Mouse (Mus musculus) brain, embryonic 18.5 days (tissue): ENCODE measurements around the gene Rab1b.

Experiments
- DNase-seq: peaks from one replicate; pipeline ENCODE4 v3.0.0-alpha.2; 2012; ENCODE audit warnings: low read depth, low spot score

Gene Rab1b

DNA sequence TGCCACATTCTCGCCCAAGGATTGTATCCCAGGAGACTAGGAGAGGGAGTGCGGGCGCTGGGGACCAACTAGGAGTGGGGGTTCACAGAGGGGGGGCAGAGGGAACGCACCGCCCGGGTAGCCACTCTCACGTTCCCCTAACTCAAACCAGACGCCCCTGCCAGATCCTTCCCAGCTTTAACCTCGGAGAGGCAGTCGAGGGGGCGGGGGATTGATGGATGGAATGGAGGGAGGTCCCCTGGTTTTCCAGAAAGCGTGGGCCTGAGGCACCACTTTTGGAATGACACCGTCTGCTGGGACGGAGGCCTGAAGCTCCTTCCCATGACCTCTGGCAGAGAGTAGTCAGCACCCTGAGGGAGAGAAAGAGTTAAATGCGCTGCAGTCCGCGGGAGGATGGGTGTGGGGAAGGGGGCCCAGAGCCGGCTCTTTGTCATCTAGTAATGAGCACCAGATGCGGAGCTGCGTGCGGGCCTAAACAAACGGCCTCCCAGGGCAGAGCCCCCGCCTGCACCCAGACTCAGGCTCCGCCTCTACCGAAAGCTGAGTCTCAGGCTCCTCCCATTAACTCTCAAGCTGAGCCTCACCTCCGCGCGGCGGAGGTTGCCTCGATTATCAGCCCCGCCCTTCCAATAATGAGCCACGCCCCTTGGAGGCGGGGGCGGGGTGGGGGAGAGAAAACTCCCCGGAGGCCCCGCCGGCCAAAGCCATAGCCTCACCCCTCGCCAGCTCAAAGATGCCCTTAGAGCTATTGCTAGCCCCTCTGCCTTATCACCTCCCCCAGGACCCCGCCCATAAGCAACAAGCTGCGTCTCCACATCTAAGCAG, 35.1 kb downstream of the Rab1b start:
- no peak for DNase-seq

DNA sequence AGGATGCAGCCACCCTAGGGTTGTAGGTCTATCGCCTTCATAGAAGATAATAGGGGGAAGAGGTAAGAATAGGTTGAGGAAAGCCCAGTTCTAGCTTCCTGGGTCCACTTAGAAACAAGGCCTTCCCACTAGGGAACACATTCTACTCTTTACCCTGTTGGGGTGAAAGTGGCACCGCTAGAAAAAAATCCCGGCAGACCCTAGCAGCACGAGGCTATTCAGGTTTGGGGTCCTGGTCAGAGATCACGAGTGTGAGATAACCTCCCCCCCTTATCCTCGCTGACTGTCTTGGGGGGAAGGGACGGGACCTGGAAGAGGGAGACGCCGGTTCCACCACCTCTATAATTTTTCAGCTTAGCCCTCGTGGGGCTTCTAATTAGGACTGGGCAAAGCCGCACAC, 35.8 kb downstream of the Rab1b start:
- DNase-seq: no peak

DNA sequence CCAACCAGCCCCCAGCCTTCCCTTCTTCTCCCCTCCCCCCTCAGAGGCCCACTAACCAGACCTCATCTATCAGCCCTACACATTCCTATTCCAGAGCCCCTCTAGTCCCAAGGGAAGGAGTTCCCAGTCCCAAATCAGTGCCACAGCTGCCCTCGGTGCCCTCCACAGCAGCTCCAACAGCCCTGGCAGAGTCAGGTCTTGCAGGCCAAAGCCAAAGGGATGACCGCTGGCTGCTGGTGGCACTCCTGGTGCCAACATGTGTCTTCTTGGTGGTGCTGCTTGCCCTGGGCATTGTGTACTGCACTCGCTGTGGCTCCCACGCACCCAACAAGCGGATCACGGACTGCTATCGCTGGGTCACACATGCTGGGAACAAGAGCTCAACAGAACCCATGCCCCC, 36.9 kb downstream of the Rab1b start:
- DNase-seq: no peak

DNA sequence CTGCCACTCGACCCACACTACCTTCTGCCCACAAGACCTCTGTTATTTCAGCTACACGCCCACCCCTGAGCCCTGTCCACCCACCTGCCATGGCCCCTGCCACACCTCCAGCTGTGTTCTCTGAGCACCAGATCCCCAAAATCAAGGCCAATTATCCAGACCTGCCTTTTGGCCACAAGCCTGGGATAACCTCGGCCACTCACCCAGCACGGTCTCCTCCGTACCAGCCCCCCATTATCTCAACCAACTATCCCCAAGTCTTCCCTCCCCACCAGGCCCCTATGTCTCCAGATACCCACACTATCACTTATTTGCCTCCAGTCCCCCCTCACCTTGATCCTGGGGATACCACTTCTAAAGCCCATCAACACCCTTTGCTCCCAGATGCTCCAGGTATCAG, 37.4 kb downstream of the Rab1b start:
- no peak for DNase-seq

DNA sequence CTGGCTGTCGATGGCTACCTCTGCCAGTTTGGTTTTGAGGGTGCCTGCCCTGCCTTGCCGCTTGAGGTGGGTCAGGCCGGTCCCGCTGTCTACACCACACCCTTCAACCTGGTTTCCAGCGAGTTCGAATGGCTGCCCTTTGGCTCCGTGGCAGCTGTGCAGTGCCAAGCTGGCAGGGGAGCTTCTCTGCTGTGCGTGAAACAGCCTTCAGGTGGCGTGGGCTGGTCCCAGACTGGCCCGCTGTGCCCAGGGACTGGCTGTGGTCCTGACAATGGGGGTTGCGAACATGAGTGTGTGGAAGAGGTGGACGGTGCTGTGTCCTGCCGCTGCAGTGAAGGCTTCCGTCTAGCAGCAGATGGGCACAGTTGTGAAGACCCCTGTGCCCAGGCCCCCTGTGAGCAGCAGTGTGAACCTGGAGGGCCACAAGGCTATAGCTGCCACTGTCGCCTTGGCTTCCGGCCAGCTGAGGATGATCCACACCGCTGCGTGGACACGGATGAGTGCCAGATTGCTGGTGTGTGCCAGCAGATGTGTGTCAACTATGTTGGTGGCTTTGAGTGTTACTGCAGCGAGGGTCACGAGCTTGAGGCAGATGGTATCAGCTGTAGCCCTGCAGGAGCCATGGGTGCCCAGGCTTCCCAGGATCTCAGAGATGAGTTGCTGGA, 38.2 kb downstream of the Rab1b start:
- DNase-seq: no peak

DNA sequence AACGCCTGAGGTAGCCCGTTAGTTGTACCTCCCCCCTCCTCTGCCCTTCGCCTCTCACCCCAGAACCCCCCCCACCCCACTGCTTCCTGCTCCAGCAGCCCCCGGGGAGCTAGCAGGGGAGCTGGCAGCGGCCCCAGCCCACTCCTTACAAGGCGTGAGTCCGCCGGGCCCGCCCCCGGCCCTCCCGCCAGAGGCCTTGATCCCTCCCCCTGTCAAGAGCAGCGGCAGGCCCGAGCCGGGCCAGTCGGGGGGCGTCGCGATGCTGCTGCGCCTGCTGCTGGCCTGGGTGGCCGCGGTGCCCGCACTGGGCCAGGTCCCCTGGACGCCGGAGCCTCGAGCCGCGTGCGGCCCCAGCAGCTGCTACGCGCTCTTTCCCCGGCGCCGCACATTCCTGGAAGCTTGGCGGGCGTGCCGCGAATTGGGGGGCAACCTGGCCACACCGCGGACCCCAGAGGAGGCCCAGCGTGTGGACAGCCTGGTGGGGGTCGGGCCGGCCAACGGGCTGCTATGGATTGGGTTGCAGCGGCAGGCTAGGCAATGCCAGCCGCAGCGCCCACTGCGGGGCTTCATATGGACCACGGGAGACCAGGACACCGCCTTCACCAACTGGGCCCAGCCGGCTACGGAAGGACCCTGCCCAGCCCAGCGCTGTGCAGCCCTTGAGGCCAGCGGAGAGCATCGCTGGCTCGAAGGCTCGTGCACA, 38.9 kb downstream of the Rab1b start, which contains the start of gene Cd248:
Gene Cd248 (plus strand): TSS at position 212 of the 703 bp plus-strand sequence.
- no peak for DNase-seq

DNA sequence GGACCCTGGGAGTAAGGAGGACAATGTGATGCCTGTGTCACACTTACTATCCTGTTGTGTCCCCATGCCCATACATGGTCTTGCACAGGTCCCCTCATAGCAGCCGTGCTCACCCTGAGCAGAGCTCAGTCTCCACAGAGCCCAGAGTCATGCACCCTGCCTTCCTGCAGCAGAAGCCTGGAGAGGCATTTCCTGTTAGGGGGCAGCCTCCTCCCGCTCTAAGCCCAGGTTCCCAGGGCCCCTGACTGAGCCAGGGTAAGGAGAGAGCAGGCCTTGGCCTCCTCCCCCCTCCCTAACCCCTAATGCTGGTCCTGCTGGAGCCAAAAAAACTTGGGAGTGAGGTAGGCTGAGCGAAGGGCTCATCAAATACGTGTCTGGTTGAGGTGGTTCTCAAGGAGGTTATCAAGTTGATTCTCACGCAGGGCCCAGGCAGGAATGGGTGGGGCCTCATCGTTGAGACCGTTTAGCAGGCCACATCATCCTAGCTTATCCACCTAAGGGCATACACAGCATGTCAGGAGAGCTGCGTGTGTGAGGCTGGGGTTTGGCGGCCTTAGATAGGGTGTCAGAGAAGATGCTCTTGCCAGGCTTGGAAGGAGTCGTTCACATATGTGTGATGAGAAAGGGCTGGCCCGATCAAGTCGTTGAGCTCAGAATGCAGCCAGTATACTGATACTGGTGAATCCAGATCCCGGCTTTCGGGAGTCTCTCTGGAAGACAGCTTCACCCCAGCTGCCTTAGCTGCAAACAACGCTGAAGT, 39.7 kb downstream of the Rab1b start:
- no peak for DNase-seq

DNA sequence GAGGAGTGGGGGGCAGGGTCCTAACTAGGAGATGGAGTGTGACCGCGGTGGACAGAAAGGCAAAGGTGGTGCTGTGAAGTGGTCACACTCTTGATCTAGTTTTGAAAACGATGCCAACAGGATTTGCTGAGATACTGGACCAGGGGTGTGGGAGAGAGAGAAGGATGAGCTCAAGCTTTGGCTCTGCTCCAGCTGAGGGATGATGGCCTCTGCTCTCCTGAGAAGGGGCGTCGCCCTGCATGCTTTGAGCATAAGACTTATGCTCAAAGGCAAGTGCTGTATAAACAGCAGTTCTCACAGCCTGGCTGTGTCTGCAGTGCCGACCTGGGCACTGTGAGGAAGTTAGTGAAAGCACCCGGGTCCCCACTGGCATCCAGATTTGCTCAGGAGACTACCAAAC, 41.8 kb downstream of the Rab1b start:
- DNase-seq: no peak

DNA sequence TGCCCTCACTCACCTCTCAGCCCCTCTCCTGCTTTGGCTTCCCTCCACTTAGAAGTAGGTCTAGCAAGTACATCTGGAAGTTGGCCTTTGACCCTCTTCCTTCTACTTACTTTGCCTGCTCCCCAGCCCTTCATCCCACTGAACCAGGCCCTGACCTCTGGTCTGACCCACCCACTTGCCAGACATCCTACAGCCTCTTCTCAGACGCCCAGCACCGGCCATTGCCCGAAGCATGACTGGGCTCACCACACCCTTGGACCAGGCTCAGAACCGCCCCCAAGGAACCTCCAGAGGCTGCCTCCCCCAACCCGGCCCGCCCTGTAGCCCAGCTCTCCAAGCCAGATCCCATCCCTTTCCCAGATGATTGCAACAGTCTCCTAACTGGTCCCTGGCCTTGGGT, 44.4 kb downstream of the Rab1b start:
- no peak for DNase-seq

DNA sequence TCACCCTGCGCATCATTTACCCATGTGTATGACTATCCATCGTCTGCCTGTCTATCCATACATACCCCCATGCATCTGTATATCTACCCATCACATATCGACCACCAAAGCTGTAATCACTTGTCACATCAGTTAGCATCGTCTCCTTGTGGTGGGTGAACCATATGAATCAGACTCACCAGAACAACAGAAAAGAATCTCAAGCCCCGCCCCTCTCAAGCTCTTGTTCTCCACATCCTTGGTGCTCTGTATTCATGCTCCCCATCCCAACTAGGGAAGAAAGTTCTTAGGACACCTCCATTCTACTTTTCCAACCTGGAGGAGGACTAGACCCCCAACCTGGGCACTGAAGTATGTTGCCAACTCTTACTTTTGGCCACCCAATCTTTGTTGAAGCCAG, 44.8 kb downstream of the Rab1b start:
- DNase-seq: no peak

DNA sequence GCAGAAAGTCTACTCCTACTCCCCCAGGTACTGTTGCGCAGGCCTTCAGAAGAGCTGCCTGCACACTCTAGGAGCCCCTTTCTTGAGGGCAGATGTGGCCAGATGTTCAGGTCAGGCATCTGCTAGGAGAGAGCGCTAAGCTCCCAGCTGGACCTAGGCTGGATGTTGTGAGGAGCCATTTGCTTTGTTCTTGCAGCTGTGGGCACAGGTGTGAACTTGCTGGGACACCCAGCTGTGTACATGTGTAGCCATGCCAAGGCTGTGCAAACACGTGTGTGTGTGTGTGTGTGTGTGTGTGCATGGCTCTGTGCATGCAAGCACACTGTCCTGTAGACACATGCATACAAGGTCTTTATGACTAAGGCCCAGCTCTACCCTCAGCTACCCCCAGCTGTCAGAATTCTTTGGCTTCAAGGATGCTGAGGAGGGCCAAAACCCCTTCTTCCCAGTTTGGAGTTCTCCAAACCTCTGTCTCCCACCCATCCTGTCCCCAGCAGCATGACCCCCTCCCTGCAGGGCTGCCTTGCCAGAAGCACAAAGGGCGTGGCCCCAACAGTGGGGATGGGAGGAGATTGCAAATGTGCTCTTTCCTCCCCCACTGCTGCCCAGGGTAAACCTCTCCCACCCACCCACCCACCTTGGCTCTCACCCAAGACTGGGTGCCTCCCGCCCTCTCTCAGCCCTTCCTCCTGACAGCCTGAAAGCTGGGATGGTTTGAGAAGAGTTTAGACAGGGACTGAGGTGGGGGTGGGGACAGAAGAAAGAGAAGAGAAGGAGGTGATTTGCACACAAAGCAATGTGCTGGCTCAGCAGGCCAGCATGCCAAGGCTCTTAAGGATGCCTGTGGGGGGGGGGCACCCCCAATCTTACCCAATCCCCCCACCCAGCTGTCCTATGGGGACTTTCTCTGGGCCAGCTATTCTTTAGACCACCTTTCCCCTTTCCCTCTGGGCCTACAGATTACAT, 46.2 kb downstream of the Rab1b start:
- DNase-seq: no peak

DNA sequence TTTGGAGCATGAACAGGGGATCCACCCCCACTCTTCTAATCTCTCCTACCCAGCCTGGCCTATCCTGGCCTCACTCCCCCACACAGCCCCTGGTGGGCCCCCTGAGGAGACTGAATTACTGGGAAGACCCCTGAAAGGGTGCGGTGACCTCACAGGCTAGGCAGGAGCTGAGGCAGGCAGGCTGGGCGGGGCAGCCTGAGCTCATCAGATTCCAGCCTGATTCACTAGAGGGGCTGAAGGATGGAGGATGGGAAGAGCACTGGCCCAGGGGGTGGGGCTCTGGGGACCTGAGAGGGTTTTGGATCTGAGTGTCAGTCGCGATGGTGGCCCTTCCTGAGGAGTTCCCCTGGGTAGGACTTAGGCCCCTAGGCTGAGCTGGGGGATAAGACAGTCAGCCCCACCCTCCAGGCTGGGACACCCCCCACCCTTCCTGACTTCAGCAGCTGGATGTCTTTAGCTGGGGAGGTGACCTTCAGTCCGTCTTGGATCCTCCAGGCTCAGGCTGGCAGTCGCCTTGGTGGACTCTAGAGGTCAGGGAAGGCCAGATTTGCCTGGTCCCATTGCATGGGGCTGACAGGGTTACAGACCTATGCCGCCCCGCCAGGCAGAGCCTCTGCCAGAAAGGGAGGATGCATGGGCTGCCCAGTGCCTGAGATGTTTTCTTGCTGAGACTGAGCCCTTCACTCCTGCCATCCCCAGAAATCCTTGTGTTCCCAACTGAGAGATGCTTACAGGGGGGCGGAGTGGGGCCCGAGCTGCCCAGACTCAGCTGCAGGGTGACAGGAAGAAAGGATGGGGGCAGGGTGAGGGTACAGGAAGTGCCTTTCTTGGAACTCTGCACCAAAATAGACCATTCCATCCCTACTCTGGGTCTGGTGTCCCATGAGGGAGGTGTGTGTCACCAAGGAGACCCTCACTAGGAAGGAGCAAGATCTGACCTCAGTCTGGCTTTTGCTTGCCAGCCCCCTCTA, 47.8 kb downstream of the Rab1b start:
- no peak for DNase-seq

DNA sequence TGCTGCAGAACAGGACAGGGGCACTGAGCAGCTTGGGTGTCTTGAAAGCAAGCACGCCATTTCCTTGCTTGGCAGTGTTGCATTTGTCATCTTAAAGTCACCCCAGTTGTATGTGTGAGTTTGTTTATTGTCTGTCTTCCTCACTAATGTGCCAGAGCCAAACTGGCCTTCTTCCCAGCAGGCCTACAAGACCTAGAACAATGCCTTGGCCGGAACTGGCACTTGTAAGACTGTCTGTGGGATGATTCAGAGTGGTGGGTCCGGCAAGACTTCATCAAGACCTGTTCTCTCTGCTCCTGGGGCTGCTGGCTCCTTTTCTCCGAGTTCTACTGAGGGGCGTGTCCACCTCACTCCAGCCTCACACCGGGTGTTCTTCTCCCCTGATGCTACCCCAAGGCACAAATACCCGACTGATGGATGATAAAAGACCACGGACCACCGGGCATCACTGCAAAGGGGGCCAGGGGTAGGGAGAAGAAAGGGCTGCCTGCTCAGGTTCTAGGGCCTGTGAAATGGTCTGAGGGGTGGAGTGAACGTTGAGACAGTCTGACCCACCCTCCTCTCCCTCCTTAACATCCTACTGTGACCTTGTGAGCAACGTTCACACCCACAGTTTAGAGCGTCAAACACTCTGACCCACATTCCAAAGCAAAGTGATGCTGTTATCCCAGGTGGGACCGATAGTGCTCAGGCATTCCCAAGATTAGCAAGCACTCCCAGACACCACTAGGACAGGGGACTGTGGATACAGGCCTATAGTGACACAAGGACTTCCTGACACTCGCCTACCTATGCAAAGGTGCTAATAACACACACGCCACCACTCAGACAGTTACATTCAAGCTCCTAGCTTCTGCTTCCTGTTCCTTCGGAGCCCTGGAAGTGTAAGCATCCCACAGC, 48.7 kb downstream of the Rab1b start:
- DNase-seq: no peak

DNA sequence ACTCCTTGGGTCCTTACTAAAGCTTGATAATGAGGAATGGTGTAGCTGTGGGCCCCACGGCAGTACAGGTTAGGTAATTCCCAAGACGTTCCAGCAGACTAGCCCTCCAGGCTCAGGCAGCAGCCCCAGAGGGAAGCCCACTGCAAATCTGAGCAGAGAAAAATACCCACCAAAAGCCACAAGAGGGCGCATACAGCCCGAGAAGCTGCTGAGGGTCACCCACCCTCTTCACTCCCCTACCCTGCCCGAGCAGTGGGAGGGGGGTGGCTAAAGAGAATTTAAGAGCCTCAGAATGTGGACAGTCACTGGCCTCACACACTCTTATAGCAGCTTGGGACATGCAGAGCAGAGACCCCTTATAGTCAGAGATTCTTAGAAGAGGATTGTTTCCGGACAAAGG, 50.6 kb downstream of the Rab1b start:
- no peak for DNase-seq

DNA sequence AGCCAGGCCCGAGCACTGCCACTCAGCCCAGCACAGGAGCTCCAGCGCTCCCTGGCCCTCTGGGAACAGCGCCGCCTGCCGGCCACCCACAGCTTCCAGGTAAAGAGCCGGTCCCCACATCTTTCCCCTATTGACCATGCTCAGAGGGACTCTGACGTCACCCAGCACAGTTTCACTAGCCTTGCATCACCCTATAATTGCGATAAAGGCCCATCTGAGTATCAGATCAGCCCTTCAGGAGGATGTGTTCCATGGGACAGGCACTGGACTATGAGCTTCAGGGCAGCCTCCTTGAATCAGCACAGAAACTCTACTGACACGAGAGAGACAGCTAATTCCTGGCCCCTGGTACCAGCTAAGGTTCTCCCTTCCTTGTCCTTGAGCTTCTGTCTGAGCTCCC, 53.0 kb downstream of the Rab1b start:
- DNase-seq: no peak

DNA sequence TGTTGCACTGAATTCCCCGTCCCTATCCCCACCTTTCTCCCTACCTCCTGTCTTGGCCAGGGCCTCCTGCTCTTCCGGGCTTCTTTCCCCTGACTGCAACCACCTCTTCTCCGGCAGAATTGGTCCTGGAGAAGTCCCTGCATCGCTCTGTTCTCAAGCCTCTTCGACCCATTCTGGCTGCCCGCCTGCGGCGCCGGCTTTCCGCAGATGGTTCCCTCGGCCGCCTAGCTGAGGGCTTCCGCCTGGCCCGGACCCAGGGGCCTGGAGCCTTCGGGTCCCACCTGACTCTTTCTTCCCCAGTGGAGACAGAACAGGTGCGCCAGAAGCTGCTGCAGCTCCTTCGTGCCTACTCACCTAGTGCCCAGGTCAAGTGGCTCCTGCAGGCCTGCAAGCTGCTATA, 54.0 kb downstream of the Rab1b start:
- DNase-seq: no peak

DNA sequence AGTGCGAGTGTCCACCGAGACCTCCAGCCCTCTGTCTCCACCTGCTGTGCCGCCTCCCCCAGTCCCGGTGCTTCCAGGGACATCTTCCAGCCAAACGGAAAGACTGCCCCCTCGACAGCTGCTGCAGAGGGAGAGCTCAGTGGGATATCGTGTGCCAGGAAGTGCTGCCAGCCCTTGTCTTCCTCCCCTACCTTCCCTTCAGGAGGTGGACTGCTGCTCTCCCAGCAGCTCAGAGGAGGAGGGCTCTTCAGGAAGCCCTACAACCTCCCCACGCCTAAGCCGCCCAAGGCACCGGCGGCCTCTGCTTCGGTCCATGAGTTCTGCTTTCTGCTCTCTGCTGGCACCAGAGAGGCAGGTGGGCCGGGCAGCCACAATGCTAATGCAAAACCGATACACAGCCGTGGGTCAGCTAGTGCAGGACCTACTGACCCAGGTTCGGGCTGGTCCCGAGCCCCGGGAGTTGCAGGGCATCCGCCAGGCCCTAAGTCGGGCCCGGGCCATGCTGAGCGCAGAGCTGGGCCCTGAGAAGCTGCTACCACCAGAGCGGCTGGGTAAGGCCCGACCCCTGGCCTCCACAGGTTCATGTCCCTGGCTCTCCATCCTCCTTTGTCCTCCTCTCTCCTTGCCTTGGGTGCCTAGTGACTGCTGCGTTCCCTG, 54.6 kb downstream of the Rab1b start:
- DNase-seq: no peak

DNA sequence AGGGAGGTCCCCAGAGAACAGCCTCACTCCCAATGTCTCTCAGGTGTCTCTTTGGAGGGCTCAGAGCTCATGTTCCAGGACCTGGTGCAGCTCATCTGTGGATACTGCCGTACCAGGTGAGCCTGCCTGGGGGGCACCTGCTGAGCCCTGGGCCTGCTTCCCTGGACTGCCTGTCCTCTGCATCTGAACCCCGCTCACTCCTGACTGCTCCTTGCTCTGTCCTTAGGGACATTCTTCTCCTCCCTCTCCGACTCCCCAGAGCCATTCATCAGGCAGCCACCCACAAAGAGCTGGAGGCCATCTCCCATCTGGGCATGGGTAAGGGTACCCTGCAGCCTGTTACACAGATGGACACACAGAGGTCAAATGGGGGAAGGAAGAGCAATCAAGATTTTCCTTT, 55.4 kb downstream of the Rab1b start:
- DNase-seq: no peak
